Mouse (Mus musculus) layer of hippocampus, adult 9-11 months (tissue): ENCODE measurements around the gene Hint2.

Experiments
- DNase-seq: peaks from one replicate; pipeline ENCODE4 v3.0.0; 2022

Hint2 gene

GRCm38 (mm10) chr4:43656339-43657109 is at the start of gene Hint2:
Gene Hint2, minus strand, starts transcription at chr4:43656466.
- peak; percentile 97 for DNase-seq

GRCm38 (mm10) chr4:43705991-43706390 is 49.7 kb upstream of the Hint2 start:
- no peak for DNase-seq

GRCm38 (mm10) chr4:43703851-43704250 is 47.6 kb upstream of the Hint2 start:
- no peak for DNase-seq

GRCm38 (mm10) chr4:43703439-43703838 is 47.2 kb upstream of the Hint2 start:
- no peak for DNase-seq

- no peak for DNase-seq
Measured at GRCm38 (mm10) chr4:43700707-43701106, 44.4 kb upstream of the Hint2 start, which contains the start of gene Olfr70. Gene Olfr70, minus strand, starts transcription at chr4:43700807.

- DNase-seq = no peak
Measured at GRCm38 (mm10) chr4:43696561-43696960, 40.3 kb upstream of the Hint2 start.

DNA sequence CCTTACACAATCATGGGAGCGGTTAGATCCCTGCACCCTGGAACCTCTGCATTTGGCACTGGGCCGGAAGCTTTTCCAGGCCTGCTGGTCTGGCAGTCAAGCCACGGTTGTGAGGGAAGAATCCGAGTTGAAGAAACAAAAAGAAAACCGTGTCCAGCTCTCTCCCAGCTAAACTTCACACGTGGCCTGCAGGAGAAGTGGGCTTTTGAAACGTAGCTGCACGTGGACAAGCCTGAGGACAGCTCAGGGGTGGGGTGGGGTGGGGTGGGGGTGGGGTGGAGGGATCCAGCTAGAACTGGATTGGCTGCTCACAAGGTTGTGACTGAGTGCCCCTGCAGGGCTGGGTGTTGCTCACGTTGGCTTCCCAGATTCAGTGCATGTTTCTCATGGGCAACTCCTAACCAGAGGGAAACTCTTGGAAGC is 39.0 kb upstream of the Hint2 start:
- no peak for DNase-seq

GRCm38 (mm10) chr4:43694439-43695248 is 38.4 kb upstream of the Hint2 start:
- DNase-seq = no peak

DNA sequence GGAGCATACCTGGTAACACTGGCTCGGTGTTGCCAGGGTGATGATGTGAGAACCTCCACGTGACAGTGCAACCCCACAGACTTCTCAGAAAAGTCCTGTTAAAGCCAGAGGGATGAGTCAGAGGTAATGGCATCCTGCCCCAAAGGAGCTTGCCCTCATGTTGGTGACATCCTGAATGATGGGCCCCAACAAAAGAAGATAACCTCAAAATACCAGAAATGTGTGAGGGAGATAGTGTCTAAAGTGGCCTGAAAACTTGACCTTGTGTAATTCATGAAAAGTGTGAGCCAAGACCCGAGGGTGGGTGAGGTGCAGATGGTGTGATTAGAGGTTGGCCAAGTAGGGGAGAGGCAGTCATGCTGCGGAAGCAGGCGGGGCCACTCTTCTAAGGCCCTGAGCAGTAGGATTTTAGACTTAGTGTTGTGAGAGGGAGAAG is 37.6 kb upstream of the Hint2 start:
- DNase-seq = peak; percentile 24

DNA sequence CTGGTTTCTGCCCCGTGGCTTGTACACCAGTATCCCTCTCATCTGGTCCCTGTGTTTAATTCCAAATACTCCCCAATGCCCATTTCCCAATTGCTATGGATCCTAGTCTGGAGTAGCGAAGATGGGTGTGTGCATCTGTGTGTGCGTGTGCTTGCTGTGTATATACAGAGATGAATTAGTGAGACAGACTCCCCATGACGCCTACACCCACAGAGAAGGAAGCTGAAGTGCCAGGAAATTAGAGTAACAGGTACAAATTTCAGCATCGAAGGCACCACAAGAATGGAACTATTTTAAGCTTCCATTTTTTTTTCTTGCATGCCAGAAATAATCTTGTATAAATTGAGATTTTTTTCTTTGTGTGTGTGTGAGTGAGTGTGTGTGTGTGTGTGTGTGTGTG is 34.8 kb upstream of the Hint2 start:
- no peak for DNase-seq

GRCm38 (mm10) chr4:43690021-43690420 is 33.8 kb upstream of the Hint2 start:
- no peak for DNase-seq

DNA sequence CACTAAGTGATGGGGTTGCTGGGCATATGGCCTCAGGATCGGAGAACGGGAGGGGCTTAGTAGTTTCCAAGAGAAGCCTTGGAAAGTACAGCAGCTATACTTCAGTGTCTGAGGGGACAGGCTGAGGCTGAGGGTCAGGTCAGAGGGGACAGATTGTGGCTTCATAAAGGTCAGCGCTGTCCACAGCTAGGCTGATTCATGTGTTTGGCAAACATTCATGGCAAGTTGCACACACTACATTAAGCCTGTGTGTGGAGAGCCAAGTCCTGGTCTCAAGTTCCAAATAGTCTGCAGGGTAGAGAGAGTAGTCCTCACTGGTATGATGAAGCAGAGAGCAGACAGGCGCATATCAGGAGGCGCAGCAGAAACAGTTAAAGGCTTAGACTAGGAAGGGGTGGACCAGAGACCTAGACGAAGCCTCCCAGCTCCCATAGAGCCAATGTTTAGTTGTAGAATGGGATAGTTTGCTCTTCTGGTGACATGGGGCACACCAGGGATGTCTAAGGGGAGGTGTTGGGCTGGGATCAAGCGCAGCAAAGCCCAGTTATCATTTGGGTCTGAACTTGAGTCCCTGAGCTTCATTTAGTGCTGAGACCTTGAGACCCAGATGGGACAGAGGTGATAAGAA is 23.3 kb upstream of the Hint2 start:
- DNase-seq = no peak

- peak; percentile 75 for DNase-seq
Measured at GRCm38 (mm10) chr4:43678541-43678940, 22.3 kb upstream of the Hint2 start.

DNA sequence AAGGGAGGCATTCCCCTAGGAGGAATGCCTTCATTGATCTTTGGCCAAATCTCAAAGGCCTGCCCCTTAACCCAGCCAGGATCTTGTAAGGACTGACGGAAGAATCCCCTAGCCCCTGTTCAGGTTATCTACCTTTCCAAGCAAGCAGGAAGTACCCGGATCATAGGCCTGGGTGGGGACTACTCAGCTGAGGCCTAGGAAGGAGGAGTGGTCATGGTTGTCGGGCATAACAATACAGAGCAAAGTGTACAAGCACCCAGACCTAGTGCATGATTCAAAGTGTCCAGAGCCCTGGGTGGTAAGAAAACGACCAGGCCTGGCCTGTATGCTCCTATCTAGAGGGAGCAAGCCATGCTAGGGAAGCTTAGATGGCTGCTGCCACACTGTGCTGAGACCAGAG is 19.3 kb upstream of the Hint2 start:
- DNase-seq = no peak

- DNase-seq = no peak
Measured at GRCm38 (mm10) chr4:43674974-43675373, 18.7 kb upstream of the Hint2 start.

DNA sequence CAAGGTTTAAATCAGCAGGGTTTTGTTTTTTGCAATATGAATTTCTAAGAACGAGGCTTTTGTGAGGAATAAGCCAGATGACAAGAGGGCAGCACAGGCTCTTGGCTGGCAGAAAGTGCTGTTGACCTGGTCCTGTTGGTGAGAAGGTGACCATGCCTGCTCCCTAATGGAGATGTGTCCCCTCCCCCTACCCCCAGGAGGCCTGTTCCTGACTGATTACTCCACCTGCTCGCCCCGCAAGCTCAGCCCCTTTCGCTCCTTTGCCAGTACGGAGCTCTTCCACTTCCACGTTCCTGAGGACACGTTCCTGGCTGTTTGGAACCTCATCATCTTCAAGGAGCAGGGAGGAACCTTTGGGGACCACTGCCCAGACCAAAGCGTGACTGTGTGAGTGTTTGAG is 17.4 kb upstream of the Hint2 start:
- DNase-seq = no peak

DNA sequence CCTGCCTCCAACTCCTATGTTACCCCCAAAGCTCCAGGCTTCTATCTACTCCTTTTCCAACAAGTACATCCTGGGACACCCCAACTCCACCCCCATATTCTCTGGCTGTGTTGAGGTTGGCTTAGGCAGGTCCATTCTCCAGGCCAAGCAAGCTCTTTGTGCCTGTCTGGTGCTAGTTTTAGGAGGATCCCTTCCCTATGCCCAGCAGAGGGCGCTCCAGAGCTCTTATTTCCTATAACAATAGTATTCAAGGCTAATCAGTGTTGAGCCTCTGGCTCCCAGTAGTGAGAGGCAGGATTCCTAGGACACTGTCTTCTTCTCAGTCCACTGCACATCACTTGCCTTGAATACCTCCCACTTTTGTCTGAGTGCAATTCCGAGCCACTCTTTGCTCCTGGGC is 15.8 kb upstream of the Hint2 start:
- DNase-seq = peak; percentile 88

DNA sequence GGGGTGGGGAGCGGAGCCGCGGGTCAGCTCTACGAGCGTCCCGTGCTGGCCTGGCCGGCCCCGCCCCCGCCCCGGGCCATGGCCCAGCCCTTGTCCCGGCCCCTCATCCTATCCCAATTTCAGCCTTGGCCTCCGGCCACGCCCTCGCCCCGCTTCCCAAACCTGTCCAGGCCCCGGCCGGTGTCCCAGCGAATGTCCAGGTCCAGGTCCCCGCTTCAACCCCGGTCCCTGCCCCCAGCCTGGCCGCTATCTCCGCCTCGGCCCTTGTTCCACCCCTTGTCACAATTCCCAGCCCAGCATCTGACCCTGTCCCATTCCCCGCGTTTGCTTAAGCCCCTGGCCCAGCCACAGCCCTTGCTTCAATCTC is 13.1 kb upstream of the Hint2 start:
- no peak for DNase-seq

- DNase-seq = peak; percentile 88
Measured at GRCm38 (mm10) chr4:43668782-43669427, 12.6 kb upstream of the Hint2 start, which contains the start of the genes Tmem8b and Fam221b. Gene Tmem8b, plus strand, starts transcription at chr4:43668971. Gene Fam221b, minus strand, starts transcription at chr4:43669145.

GRCm38 (mm10) chr4:43666412-43666811 is 10.1 kb upstream of the Hint2 start:
- DNase-seq = no peak

GRCm38 (mm10) chr4:43657146-43657545 is 880 bp upstream of the Hint2 start:
- no peak for DNase-seq

DNA sequence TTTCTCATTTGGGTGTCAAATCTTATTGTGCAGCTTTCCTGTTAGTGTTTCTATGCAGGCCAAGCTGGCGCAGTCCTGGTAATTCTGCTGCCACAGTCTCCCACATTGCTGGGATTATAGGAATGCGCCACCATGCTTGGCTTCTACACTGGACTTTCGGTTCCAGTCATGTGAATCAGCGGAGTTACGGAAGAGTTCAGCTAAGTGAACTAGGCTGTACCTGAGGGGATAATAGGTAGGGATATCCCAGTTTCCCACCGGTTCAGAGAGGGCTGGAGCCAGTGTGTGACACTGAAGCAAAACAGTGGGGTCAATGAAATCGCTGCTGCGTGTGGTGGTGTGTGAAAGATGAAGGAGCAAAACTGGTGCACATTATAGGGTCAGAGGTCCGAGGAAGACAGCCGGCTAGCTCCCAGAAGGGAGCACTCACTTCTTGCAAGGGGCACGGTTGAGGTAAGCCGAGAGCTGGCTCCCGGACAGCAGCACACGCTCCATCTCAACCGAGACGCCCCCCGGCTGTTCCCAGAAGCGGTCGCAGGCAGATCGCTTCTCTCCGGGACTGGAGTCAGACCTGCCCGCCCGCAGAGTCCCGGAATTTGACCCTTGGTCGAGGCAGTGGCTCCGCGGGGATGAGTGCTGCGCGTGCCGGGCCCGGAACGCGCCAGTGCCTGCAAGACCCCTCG is 469 bp downstream of the Hint2 start:
- DNase-seq = no peak
